In the genomic region with DNA sequence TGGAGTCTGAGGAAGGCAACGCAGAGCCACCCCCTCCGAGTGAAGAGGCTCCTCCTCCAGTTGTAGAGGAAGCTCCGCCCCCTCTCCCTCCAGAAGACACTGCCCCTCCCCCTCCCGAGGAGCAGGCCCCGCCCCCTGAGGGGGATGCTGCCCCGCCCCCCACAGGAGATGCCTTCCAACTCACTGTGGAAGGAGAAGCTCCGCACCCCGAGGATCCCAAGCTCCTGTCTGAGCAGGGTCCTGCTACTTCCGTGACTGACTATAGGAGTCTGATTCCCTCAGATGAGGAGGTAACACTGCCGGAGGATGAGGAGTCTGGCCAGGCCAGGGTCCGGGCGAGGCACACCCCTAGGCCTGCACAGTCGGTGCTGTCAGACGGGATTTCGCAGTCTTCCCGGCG, we compare ENCODE assay signal across 7 mouse cellular contexts. TPM values are rescaled to one million over a fixed set of nuclear protein-coding genes. Genes with fewer than 3 reads are reported as not detected.
A peak's percentile ranks its signal among the peaks of the same experiment; 100 is the strongest.
DNase-seq lines count a peak whose midpoint lies in the region; ATAC-seq and TF ChIP-seq lines count a peak whose summit lies in the region.

No protein-coding gene starts in this region.

- no peaks in the 10 kb centered on the region for H3K36me3 ChIP-seq in embryonic facial prominence, embryonic 15.5 days
- H3K36me3 ChIP-seq in intestine, postnatal 0 days (ENCODE audit: control insufficient read depth, insufficient read depth): no peaks in the 10 kb centered on the region
- no peaks in the 10 kb centered on the region for H3K36me3 ChIP-seq in midbrain, postnatal 0 days (ENCODE audit: insufficient read depth, low read length)

- no peaks in the 10 kb centered on the region; the same call in 1 of the 2 replicates for H3K4me1 ChIP-seq in embryonic facial prominence, embryonic 15.5 days
- peaks cover 3% of the 10 kb centered on the region; the same call in 1 of the 2 replicates for H3K4me1 ChIP-seq in intestine, postnatal 0 days (replicated peaks; ENCODE audit: control insufficient read depth, insufficient read depth, low read length)
- H3K4me1 ChIP-seq in midbrain, postnatal 0 days (ENCODE audit: insufficient read depth, low read length): no peaks in the 10 kb centered on the region

- H3K9ac ChIP-seq in embryonic facial prominence, embryonic 15.5 days: no peak overlapping the region; the same call in 1 of the 2 replicates
- no peak overlapping the region for H3K9ac ChIP-seq in intestine, postnatal 0 days (ENCODE audit: low read depth, low read length)
- no peak overlapping the region for H3K9ac ChIP-seq in midbrain, postnatal 0 days (replicated peaks; ENCODE audit: low read length, poor library complexity, severe bottlenecking)

- ATAC-seq in embryonic facial prominence, embryonic 15.5 days (ENCODE audit: insufficient number of reproducible peaks, low FRiP score, low TSS enrichment, low read depth): no peak
- ATAC-seq in intestine, postnatal 0 days: no peak
- no peak for ATAC-seq in midbrain, postnatal 0 days (ENCODE audit: low FRiP score)

- no peak for TF ChIP-seq CTCF in intestine, postnatal 0 days (IDR thresholded peaks at IDR 0.05; ENCODE audit: low read depth)
- no peak for TF ChIP-seq CTCF in midbrain, postnatal 0 days (IDR thresholded peaks at IDR 0.05)

- H3K27me3 ChIP-seq in embryonic facial prominence, embryonic 15.5 days: no peaks in the 10 kb centered on the region
- no peaks in the 10 kb centered on the region for H3K27me3 ChIP-seq in intestine, postnatal 0 days (replicated peaks; ENCODE audit: control insufficient read depth, insufficient read depth, low read length)
- no peaks in the 10 kb centered on the region for H3K27me3 ChIP-seq in midbrain, postnatal 0 days (ENCODE audit: insufficient read depth, low read length)

- peak overlapping the region; percentile 38 for H3K4me3 ChIP-seq in embryonic facial prominence, embryonic 15.5 days (replicated peaks)
- H3K4me3 ChIP-seq in intestine, postnatal 0 days (ENCODE audit: low read depth, low read length): 0 out of 2 replicates have a peak overlapping the region, but pooled peaks have one; percentile 7
- no peak overlapping the region for H3K4me3 ChIP-seq in midbrain, postnatal 0 days (ENCODE audit: low read depth, low read length)

- no peak overlapping the region; the same call in 1 of the 2 replicates for H3K27ac ChIP-seq in embryonic facial prominence, embryonic 15.5 days (replicated peaks)
- H3K27ac ChIP-seq in intestine, postnatal 0 days (ENCODE audit: low read depth, low read length): no peak overlapping the region
- H3K27ac ChIP-seq in midbrain, postnatal 0 days (ENCODE audit: low read depth, low read length): no peak overlapping the region

- H3K9me3 ChIP-seq in embryonic facial prominence, embryonic 15.5 days (replicated peaks): no peaks in the 10 kb centered on the region
- H3K9me3 ChIP-seq in intestine, postnatal 0 days (ENCODE audit: control insufficient read depth): no peaks in the 10 kb centered on the region
- H3K9me3 ChIP-seq in midbrain, postnatal 0 days (ENCODE audit: low read length): no peaks in the 10 kb centered on the region

- H3K4me2 ChIP-seq in embryonic facial prominence, embryonic 15.5 days (replicated peaks): peak overlapping the region; percentile 43
- peak overlapping the region; percentile 33 for H3K4me2 ChIP-seq in intestine, postnatal 0 days (replicated peaks; ENCODE audit: low read depth)
- peak overlapping the region; percentile 6; the same call in 1 of the 2 replicates for H3K4me2 ChIP-seq in midbrain, postnatal 0 days (ENCODE audit: low read depth, low read length, poor library complexity, severe bottlenecking)

- WGBS in embryonic facial prominence, embryonic 15.5 days: 14% methylated on average over 17 of the region's 17 CpGs
- WGBS in intestine, postnatal 0 days: 40% methylated on average over 17 of the region's 17 CpGs
- WGBS in midbrain, postnatal 0 days: 21% methylated on average over 15 of the region's 17 CpGs

- DNase-seq in ovary, postnatal 36 days (ENCODE audit: low spot score): peak; percentile 27
- DNase-seq in ovary, postnatal 10 days (ENCODE audit: low spot score): no peak
- DNase-seq in midbrain, postnatal 0 days (ENCODE audit: low spot score): no peak
- DNase-seq in frontal cortex, postnatal 10 days (ENCODE audit: low spot score in 2 of 2): no peak
- DNase-seq in cerebellum, adult 18-20 months: no peak

RNA-seq across cellular contexts. Expression of gene Glo1, which starts 8.7 kb away (rescaled TPM):
- 184 and 188 TPM in 2 replicates for polyA plus RNA-seq in embryonic facial prominence, embryonic 15.5 days (2015; fragmentation: Nextera tagmentation; extraction: Ambion mirVana)
- 169 and 176 TPM in 2 replicates for polyA plus RNA-seq in intestine, postnatal 0 days (2015; fragmentation: Nextera tagmentation; extraction: Ambion mirVana)
- 148 and 163 TPM in 2 replicates for total RNA-seq in midbrain, postnatal 0 days (2014; rRNA removed)
- polyA plus RNA-seq in midbrain, postnatal 0 days (2015; fragmentation: Nextera tagmentation; extraction: Ambion mirVana): 197 and 200 TPM in 2 replicates

RNA-seq across cellular contexts. Expression of gene Dnah8, which starts 11.2 kb away (rescaled TPM):
- 4.5 and 5.0 TPM in 2 replicates for polyA plus RNA-seq in embryonic facial prominence, embryonic 15.5 days (2015; fragmentation: Nextera tagmentation; extraction: Ambion mirVana)
- polyA plus RNA-seq in intestine, postnatal 0 days (2015; fragmentation: Nextera tagmentation; extraction: Ambion mirVana): 0.35 and 0.72 TPM in 2 replicates
- 4.2 and 5.2 TPM in 2 replicates for total RNA-seq in midbrain, postnatal 0 days (2014; rRNA removed)
- polyA plus RNA-seq in midbrain, postnatal 0 days (2015; fragmentation: Nextera tagmentation; extraction: Ambion mirVana): 2.4 and 3.1 TPM in 2 replicates

RNA-seq across cellular contexts. Expression of gene Btbd9, which starts 59.1 kb away (rescaled TPM):
- 55.7 and 56.6 TPM in 2 replicates for polyA plus RNA-seq in embryonic facial prominence, embryonic 15.5 days (2015; fragmentation: Nextera tagmentation; extraction: Ambion mirVana)
- polyA plus RNA-seq in intestine, postnatal 0 days (2015; fragmentation: Nextera tagmentation; extraction: Ambion mirVana): 35.9 and 42.6 TPM in 2 replicates
- 81.0 and 85.5 TPM in 2 replicates for total RNA-seq in midbrain, postnatal 0 days (2014; rRNA removed)
- 138 TPM in 2 replicates for polyA plus RNA-seq in midbrain, postnatal 0 days (2015; fragmentation: Nextera tagmentation; extraction: Ambion mirVana)
